Mouse (Mus musculus) liver, embryonic 14.5 days (tissue): ENCODE results near the gene Ctnnd2.

Source experiments
- CTCF ChIP-seq: IDR thresholded peaks from 2 replicates; pipeline ENCODE4 v1.5.1; 2016; ENCODE audit warnings: antibody characterized with exemption, low read depth, control low read depth
- EP300 ChIP-seq: IDR thresholded peaks from 2 replicates; pipeline ENCODE4 v1.6.1; 2016; ENCODE audit warnings: antibody characterized with exemption, low read depth

DNA sequence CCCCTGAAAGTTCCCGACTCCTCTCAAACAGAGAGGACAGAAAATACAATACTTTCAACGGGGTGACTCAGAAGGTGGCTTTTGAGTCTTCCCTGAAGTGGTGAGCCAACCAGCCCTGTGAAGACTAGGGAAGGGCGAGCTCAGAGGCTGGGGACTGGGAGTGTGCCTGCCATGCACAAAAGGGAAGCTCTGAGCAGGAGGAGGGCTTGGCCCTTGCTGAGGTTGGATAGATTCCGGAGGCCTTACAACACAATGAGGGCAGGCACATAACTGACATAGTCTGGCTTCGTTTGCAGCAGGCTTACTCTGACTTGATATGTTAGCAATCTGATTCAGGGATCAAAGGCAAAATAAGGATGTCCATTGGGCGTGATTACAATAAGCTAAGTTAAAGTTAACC is 477.6 kb downstream of the Ctnnd2 start:
- TF ChIP-seq CTCF (no peak), EP300 (no peak)
